Mouse (Mus musculus) lung, embryonic 14.5 days (tissue): ENCODE measurements around the gene Hectd2. TPM values are rescaled to one million over a fixed set of nuclear protein-coding genes. Genes with fewer than 3 reads are reported as not detected.

Experiments used
- ATAC-seq: fragments of 200-750 bp; cut with Nextera tagmentation; 2 replicates; pipeline ENCODE4 v1.8.0; 2017; ENCODE audit warnings: mild to moderate bottlenecking, moderate TSS enrichment, moderate library complexity; ENCODE audit not compliant: insufficient read depth
- DNase-seq: peaks from one replicate; pipeline ENCODE4 v3.0.0-alpha.2; 2015
- H3K27ac ChIP-seq: fragments of 300-500 bp; sonication (generic); 2 replicates; pipeline ENCODE4 v1.5.1; 2014; ENCODE audit warnings: low read depth, mild to moderate bottlenecking, moderate library complexity
- H3K27me3 ChIP-seq: fragments of 300-500 bp; sonication (generic); 2 replicates; pipeline ENCODE4 v1.6.1; 2014; ENCODE audit warnings: low read length, control low read depth; ENCODE audit not compliant: insufficient read depth
- H3K36me3 ChIP-seq: fragments of 300-500 bp; sonication (generic); 2 replicates; pipeline ENCODE4 v1.6.1; 2014; ENCODE audit warnings: control low read depth; ENCODE audit not compliant: insufficient read depth
- H3K4me1 ChIP-seq: fragments of 300-500 bp; sonication (generic); 2 replicates; pipeline ENCODE4 v1.6.1; 2014; ENCODE audit warnings: antibody characterized with exemption, control low read depth; ENCODE audit not compliant: insufficient read depth
- H3K4me2 ChIP-seq: fragments of 300-500 bp; sonication (generic); 2 replicates; pipeline ENCODE4 v1.6.1; 2014; ENCODE audit warnings: mild to moderate bottlenecking
- H3K4me3 ChIP-seq: fragments of 300-500 bp; sonication (generic); 2 replicates; pipeline ENCODE4 v1.5.1; 2014; ENCODE audit warnings: low read depth, low read length
- H3K9ac ChIP-seq: fragments of 300-500 bp; sonication (generic); 2 replicates; pipeline ENCODE4 v1.6.1; 2014
- H3K9me3 ChIP-seq: fragments of 300-500 bp; sonication (generic); 2 replicates; pipeline ENCODE4 v1.6.1; 2016; ENCODE audit warnings: low read depth, low read length, control low read depth
- CTCF ChIP-seq: IDR thresholded peaks from 2 replicates; pipeline ENCODE4 v1.5.1; 2016; ENCODE audit warnings: antibody characterized with exemption, low read depth
- WGBS: fragments of 180-500 bp; shearing (Covaris S2); extraction: QIAGEN DNeasy Blood & Tissue Kit; methylation state at CpG from one replicate; pipeline ENCODE4 v1.1.7; 2014; 5-methylcytosine and 5-hydroxymethylcytosine counted together
- polyA plus RNA-seq: library from polyadenylated mRNA; unstranded; fragments of >200 nt; fragmentation: Nextera tagmentation; extraction: Ambion mirVana; gene quantifications from 2 replicates; pipeline ENCODE4 v1.2.1, GENCODE M21; 2014

Gene Hectd2
- polyA plus RNA-seq, 1 experiment from 2014 or later: 5.2 TPM

- WGBS: 91% methylated on average over 8 of the region's 8 CpGs
- no peak overlapping the region for H3K27ac ChIP-seq
- DNase-seq: no peak
- H3K9me3 ChIP-seq: no peaks in the 10 kb centered on the region
- H3K36me3 ChIP-seq: no peaks in the 10 kb centered on the region
- no peak overlapping the region for H3K4me2 ChIP-seq
- H3K4me1 ChIP-seq: no peaks in the 10 kb centered on the region
- TF ChIP-seq CTCF: no peak
- no peak overlapping the region for H3K9ac ChIP-seq
- H3K4me3 ChIP-seq: no peak overlapping the region
- ATAC-seq: no peak
- no peaks in the 10 kb centered on the region for H3K27me3 ChIP-seq
Measured at GRCm38 (mm10) chr19:36601869-36602268, 47.4 kb downstream of the Hectd2 start.

DNA sequence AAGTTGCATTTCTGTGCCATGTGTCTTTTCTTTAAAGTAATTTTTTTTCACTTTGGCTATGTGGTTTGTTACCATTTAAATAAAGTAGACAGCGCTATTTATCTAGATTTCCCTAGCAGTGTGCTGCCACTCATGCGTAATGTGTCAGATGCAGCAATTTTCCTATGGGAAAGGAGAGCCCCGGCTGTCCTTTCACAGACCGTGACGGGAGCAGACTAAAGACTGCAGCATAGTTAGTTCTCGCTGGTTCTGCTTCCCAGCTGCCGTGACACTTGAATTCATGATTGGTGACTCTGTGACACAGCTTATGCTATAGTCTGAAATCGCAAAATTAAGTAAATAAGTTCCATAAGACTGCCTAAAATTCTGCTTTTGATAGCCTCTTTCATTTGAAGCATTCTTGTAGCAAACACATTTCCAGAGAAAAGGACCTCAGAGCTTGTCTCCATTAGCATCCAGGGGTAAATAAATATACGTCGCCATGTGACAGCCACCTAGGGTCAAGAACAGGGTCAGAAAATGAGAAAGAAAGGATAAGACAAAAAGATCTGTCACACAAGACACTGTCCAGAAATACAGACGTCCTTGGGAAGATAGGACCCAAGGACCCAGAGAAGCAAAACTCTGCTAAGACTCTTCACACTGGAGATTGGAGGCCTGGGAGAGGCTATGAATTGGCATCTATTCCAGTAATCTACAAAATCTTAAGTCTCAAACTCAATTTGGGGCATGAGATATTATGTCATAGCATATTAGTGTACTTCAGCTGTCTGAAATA lies 48.3 kb downstream of the Hectd2 start:
- WGBS: 47% methylated on average over 11 of the region's 11 CpGs
- no peak overlapping the region for H3K4me3 ChIP-seq
- H3K9me3 ChIP-seq: no peaks in the 10 kb centered on the region
- no peak overlapping the region for H3K9ac ChIP-seq
- no peak overlapping the region for H3K27ac ChIP-seq
- no peak overlapping the region for H3K4me2 ChIP-seq
- no peaks in the 10 kb centered on the region for H3K36me3 ChIP-seq
- H3K4me1 ChIP-seq: no peaks in the 10 kb centered on the region
- H3K27me3 ChIP-seq: no peaks in the 10 kb centered on the region
- no peak for TF ChIP-seq CTCF
- ATAC-seq (no peak), DNase-seq (no peak)

DNA sequence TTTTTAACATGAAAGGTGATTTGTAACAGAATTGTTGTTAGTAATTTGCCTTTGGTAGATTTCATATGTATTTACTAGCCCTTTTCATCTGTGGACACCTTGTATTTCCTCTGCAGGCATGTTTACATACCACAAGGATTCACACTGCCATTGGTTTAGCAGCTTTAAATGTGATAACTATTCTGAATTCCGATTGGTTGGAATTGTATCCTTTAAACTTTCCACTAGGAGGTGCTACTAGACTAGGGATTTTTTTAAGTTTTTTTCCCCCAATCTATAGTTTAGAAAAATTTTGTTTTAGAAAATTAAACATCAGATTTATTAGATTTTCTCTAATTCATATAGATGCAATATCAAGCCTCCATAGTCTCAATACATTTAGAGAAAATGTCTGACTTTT lies 51.8 kb downstream of the Hectd2 start:
- Histone ChIP-seq H3K27me3 (no peaks in the 10 kb centered on the region), H3K36me3 (no peaks in the 10 kb centered on the region), H3K4me1 (no peaks in the 10 kb centered on the region), H3K4me3 (no peak overlapping the region), H3K9me3 (no peaks in the 10 kb centered on the region), H3K9ac (no peak overlapping the region), H3K4me2 (no peak overlapping the region), H3K27ac (no peak overlapping the region)
- DNase-seq (peak; percentile 81), ATAC-seq (no peak)
- 13% methylated on average over 1 of the region's 1 CpGs for WGBS
- TF ChIP-seq CTCF: peak; percentile 52

GRCm38 (mm10) chr19:36609229-36609628 lies 54.8 kb downstream of the Hectd2 start:
- WGBS: 56% methylated on average over 3 of the region's 3 CpGs
- H3K27ac ChIP-seq: no peak overlapping the region
- peak; percentile 43 for TF ChIP-seq CTCF

DNA sequence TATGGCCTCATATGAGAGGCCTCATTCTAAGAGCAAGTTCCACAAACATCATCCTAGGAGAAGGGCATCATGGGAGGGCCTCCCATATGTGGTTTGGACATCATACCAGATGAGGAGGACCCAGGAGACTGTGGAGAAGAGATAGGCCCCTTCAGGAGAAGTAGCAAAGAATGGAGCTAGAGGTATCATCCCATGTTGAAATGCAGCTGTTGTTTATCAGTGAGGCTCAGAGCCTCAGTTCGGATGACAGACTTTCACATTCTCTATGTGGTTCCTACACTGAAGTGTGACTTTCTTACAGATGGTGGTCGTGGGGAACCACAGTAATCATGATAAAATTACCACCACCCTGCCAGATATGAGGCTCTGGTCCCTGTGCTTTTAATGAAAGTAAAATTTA lies 55.9 kb downstream of the Hectd2 start:
- Histone ChIP-seq H3K9ac (no peak overlapping the region), H3K4me2 (no peak overlapping the region), H3K27me3 (no peaks in the 10 kb centered on the region), H3K4me3 (no peak overlapping the region), H3K9me3 (no peaks in the 10 kb centered on the region), H3K4me1 (no peaks in the 10 kb centered on the region), H3K27ac (no peak overlapping the region), H3K36me3 (no peaks in the 10 kb centered on the region)
- WGBS: 64% methylated on average over 2 of the region's 2 CpGs
- TF ChIP-seq CTCF: no peak
- DNase-seq (no peak), ATAC-seq (no peak)

More at GRCm38 (mm10) chr19:36609229-36609628, 54.8 kb downstream of the Hectd2 start:
- Histone ChIP-seq H3K36me3 (no peaks in the 10 kb centered on the region), H3K27me3 (no peaks in the 10 kb centered on the region), H3K4me3 (no peak overlapping the region), H3K4me1 (no peaks in the 10 kb centered on the region), H3K9me3 (no peaks in the 10 kb centered on the region), H3K9ac (no peak overlapping the region), H3K4me2 (no peak overlapping the region)
- DNase-seq (peak; percentile 15), ATAC-seq (no peak)

DNA sequence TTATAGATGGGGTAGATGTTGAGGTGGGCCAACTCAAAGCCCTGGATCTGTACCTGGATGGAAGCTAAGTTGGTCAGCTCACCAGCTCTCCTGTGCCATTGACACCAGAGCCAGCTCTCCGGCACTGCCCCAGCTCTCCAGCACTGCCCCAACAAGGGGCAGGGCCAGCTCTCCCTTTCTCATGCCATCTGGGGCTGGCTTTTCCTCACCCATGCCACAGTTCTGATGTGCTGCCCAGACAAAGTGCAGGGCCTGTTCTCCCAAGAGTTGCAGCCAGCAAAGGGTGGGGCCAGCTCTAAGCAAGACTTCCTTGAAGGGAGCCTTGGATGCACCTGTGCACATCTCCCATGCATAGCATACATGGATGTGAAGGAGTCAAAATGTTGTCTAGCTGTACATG lies 71.5 kb downstream of the Hectd2 start:
- no peak for TF ChIP-seq CTCF
- no peak overlapping the region for H3K27ac ChIP-seq
- DNase-seq (no peak), ATAC-seq (no peak)
- no peak overlapping the region for H3K4me2 ChIP-seq
- no peaks in the 10 kb centered on the region for H3K36me3 ChIP-seq
- no peak overlapping the region for H3K4me3 ChIP-seq
- no peaks in the 10 kb centered on the region for H3K27me3 ChIP-seq
- no peaks in the 10 kb centered on the region for H3K9me3 ChIP-seq
- no peak overlapping the region for H3K9ac ChIP-seq
- WGBS: 96% methylated on average over 1 of the region's 1 CpGs
- no peaks in the 10 kb centered on the region for H3K4me1 ChIP-seq

- Histone ChIP-seq H3K4me1 (no peaks in the 10 kb centered on the region), H3K4me3 (no peak overlapping the region), H3K9me3 (no peaks in the 10 kb centered on the region), H3K9ac (no peak overlapping the region), H3K27me3 (no peaks in the 10 kb centered on the region), H3K27ac (no peak overlapping the region), H3K4me2 (no peak overlapping the region), H3K36me3 (no peaks in the 10 kb centered on the region)
- no peak for ATAC-seq
- TF ChIP-seq CTCF: no peak
- DNase-seq: no peak
- WGBS: 77% methylated on average over 4 of the region's 4 CpGs
Measured at GRCm38 (mm10) chr19:36626881-36627280, 72.4 kb downstream of the Hectd2 start.
